Mouse (Mus musculus): ENCODE results near the gene Skor1.

Skor1 gene

GRCm38 (mm10) chr9:63098887-63099286, 49.9 kb downstream of the Skor1 start:
- in situ Hi-C loops (cut with MboI, MseI) = no loop called here

DNA sequence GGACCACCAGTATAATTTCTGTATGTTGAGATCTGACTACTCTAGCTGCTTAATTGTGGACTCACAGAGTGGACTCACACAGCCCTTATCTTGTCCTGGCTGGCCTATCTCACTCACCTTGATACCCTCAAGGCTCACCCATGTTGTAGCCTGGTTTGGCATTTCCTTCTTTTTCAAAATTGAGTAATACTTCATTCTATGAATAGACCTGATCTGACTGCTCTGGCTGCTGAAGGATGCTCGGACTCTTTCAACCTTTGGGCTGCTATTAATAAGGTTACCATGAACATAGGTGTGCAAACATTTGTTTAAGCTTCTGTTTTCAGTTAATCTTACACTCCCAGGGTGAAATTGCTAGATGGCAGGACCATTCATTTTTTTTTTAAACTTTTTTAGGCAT, 51.6 kb downstream of the Skor1 start:
- in situ Hi-C loops (cut with MboI, MseI) = no loop called here

GRCm38 (mm10) chr9:63094030-63094429, 54.7 kb downstream of the Skor1 start:
- in situ Hi-C loops (cut with MboI, MseI) = no loop called here

GRCm38 (mm10) chr9:63092567-63092966, 56.2 kb downstream of the Skor1 start:
- in situ Hi-C loops (cut with MboI, MseI) = no loop called here

DNA sequence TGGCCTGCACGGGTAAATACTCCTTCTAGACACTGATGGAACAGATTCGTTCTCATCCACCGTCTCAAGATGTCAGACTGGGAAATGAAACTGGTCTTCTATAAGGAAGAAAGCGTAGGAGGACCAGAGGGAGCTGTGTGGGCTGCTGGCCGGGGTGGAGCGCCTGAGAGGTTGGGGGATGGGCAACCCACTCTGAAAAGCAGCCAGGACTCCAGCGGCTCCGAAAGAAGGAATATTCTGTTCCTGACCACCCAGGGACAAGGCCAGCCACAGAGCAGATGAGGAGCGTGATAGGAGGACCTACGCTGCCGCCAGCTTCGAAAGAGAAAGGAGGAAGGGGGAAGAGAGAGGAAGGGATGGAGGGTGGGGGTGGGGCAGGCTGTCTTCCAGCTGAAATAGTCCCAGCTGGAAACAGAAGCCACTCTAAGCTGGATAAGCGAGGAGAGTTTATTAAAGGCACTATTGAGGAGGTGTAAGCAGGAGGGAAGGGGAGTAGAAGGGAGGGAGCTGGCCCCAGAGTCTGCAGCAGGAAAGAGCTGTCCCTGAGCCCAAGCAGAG, 56.7 kb downstream of the Skor1 start:
- in situ Hi-C loops (cut with MboI, MseI) = no loop called here

GRCm38 (mm10) chr9:63091101-63091921, 57.5 kb downstream of the Skor1 start:
- in situ Hi-C loops (cut with MboI, MseI) = no loop called here

GRCm38 (mm10) chr9:63089141-63089540, 59.6 kb downstream of the Skor1 start:
- in situ Hi-C loops (cut with MboI, MseI) = no loop called here

Data from T-helper 2 cell (primary cell).